Mouse (Mus musculus) liver, postnatal 0 days (tissue): ENCODE data around the gene Sobp. TPM values are rescaled to one million over a fixed set of nuclear protein-coding genes. Genes with fewer than 3 reads are reported as not detected.

ENCODE experiments used
- ATAC-seq: fragments of 200-750 bp; cut with Nextera tagmentation; 2 replicates; pipeline ENCODE4 v1.8.0; 2017; ENCODE audit warnings: mild to moderate bottlenecking, moderate library complexity
- DNase-seq: peaks from one replicate; pipeline ENCODE4 v3.0.0-alpha.2; 2016
- H3K27ac ChIP-seq: fragments of 300-500 bp; sonication (generic); 2 replicates; pipeline ENCODE4 v1.5.1; 2014; ENCODE audit warnings: antibody characterized with exemption, moderate library complexity, mild to moderate bottlenecking, low read depth
- H3K27me3 ChIP-seq: fragments of 300-500 bp; sonication (generic); 2 replicates; pipeline ENCODE4 v1.6.1; 2014; ENCODE audit warnings: low read length, control low read depth, mixed read lengths; ENCODE audit not compliant: insufficient read depth
- H3K36me3 ChIP-seq: fragments of 300-500 bp; sonication (generic); replicated peaks from 2 replicates; pipeline ENCODE4 v1.6.1; 2014; ENCODE audit warnings: mild to moderate bottlenecking, control low read depth, low read length, moderate library complexity, mixed read lengths; ENCODE audit not compliant: insufficient read depth
- H3K4me1 ChIP-seq: fragments of 300-500 bp; sonication (generic); 2 replicates; pipeline ENCODE4 v1.6.1; 2014; ENCODE audit warnings: antibody characterized with exemption, mild to moderate bottlenecking, control low read depth; ENCODE audit not compliant: insufficient read depth
- H3K4me2 ChIP-seq: fragments of 300-500 bp; sonication (generic); 2 replicates; pipeline ENCODE4 v1.6.1; 2014; ENCODE audit warnings: low read depth, mild to moderate bottlenecking, low read length, moderate library complexity, mixed read lengths
- H3K4me3 ChIP-seq: fragments of 300-500 bp; sonication (generic); 2 replicates; pipeline ENCODE4 v1.5.1; 2014; ENCODE audit warnings: low read depth, low read length
- H3K9ac ChIP-seq: fragments of 300-500 bp; sonication (generic); replicated peaks from 2 replicates; pipeline ENCODE4 v1.6.1; 2014; ENCODE audit warnings: mild to moderate bottlenecking, moderate library complexity
- H3K9me3 ChIP-seq: fragments of 300-500 bp; sonication (generic); 2 replicates; pipeline ENCODE4 v1.6.1; 2016; ENCODE audit warnings: mild to moderate bottlenecking, control low read depth, low read length, mixed read lengths
- CTCF ChIP-seq: sonication (generic); IDR thresholded peaks from 2 replicates; pipeline ENCODE4 v1.5.1; 2016; ENCODE audit warnings: antibody characterized with exemption, low read depth
- EP300 ChIP-seq: IDR thresholded peaks from 2 replicates; pipeline ENCODE4 v1.6.1; 2016; ENCODE audit warnings: antibody characterized with exemption, low read depth, mild to moderate bottlenecking
- WGBS: fragments of 180-500 bp; shearing (Covaris S2); extraction: QIAGEN DNeasy Blood & Tissue Kit; methylation state at CpG from one replicate; pipeline ENCODE4 v1.1.7; 2014; ENCODE audit not compliant: insufficient replicate concordance; 5-methylcytosine and 5-hydroxymethylcytosine counted together
- polyA plus RNA-seq: library from polyadenylated mRNA; unstranded; fragments of >200 nt; fragmentation: Nextera tagmentation; extraction: Ambion mirVana; gene quantifications from 2 replicates; pipeline ENCODE4 v1.2.1, GENCODE M21; 2015

The Sobp gene
- polyA plus RNA-seq, 1 experiment from 2014 or later: 0.02 TPM

DNA sequence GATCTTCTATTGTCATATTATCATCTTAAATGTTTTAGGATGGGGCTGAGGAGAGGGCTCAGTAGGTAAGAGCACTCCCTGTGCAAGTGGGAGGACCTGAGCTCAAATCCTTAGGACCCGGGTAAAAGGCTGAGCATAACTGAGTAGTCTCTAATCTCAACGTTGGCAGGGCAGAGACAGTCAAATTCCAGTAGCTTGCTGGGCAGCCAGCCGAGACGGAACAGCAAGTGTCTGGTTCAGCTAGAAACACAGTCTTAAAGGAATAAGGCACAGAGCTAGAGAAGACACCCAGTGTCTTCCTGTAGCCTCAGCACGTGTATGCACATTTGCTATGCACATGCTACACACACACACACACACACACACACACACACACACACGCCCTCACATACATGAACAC is 75.1 kb downstream of the Sobp start:
- no peak overlapping the region for H3K27ac ChIP-seq
- H3K9me3 ChIP-seq: no peaks in the 10 kb centered on the region
- TF ChIP-seq CTCF (no peak), EP300 (no peak)
- H3K4me3 ChIP-seq: no peak overlapping the region
- DNase-seq: no peak
- no peak for ATAC-seq
- H3K9ac ChIP-seq: no peak overlapping the region
- WGBS: 75% methylated on average over 6 of the region's 6 CpGs
- no peaks in the 10 kb centered on the region for H3K4me1 ChIP-seq
- H3K4me2 ChIP-seq: no peak overlapping the region
- no peaks in the 10 kb centered on the region for H3K36me3 ChIP-seq
- H3K27me3 ChIP-seq: no peaks in the 10 kb centered on the region

DNA sequence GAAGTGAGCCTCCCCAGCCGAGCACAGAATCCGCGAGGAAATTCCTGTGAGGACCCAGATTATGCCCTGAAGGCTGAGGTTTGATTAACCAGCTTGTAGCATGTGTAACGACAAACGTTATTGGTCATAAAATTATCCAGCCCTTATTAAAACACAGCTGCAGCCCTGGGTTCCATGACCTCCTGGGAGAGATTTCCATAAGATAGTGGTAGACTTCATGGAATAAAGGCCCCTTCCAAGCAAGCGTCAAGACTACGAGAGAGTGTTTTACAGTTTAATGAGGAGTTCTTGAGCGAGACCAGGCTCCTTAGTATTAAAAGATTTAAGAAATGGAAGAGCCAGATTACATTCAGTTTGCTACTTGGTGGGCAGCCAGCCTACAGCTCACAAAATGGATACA is 76.6 kb downstream of the Sobp start:
- H3K9ac ChIP-seq: no peak overlapping the region
- H3K27me3 ChIP-seq: no peaks in the 10 kb centered on the region
- 72% methylated on average over 8 of the region's 8 CpGs for WGBS
- DNase-seq (no peak), ATAC-seq (no peak)
- H3K4me3 ChIP-seq: no peak overlapping the region
- no peak overlapping the region for H3K4me2 ChIP-seq
- TF ChIP-seq CTCF (no peak), EP300 (no peak)
- H3K27ac ChIP-seq: no peak overlapping the region
- no peaks in the 10 kb centered on the region for H3K36me3 ChIP-seq
- H3K9me3 ChIP-seq: no peaks in the 10 kb centered on the region
- no peaks in the 10 kb centered on the region for H3K4me1 ChIP-seq

DNA sequence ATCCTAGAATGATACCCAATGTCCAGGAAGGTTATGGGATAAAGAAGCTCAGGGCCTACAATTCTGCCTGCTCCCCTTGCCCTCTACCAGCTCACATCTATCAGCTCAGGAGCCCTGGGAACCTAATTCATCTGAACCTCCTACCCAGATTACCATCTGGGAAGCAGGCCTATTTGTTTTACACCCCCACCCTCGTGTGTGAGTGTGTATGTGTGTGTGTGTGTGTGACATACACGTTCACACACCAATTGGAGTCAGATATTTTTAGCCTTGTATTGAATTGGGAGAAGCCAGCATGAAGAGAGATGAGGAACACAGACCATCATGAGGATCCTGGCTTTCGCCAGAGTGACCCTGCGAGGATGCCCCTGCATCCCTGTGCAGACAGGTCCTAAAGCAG is 77.7 kb downstream of the Sobp start:
- ATAC-seq (no peak), DNase-seq (no peak)
- H3K4me3 ChIP-seq: no peak overlapping the region
- 60% methylated on average over 4 of the region's 4 CpGs for WGBS
- H3K36me3 ChIP-seq: no peaks in the 10 kb centered on the region
- no peaks in the 10 kb centered on the region for H3K27me3 ChIP-seq
- no peak overlapping the region for H3K27ac ChIP-seq
- H3K9ac ChIP-seq: no peak overlapping the region
- no peak overlapping the region for H3K4me2 ChIP-seq
- H3K9me3 ChIP-seq: no peaks in the 10 kb centered on the region
- no peaks in the 10 kb centered on the region for H3K4me1 ChIP-seq
- TF ChIP-seq EP300 (no peak), CTCF (no peak)

DNA sequence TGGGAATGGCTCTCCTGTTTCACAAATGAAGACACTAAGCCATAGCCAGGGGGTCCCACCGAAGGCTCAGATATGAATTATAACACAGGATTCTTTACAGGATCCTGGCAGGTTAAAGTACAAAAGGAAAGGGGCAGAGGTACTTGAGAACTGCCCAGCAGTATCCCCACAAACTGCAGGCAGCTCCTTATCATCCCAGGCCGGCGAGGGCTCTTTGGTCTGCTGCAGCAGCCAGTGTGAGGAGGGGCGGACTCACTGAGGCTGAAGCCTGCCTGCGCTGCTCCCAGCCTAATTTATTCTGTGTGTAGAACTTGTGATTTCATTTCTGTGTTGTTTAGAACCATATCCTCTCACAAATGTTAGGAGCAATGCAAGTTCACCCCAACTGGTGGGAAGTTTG is 79.8 kb downstream of the Sobp start:
- TF ChIP-seq CTCF (no peak), EP300 (no peak)
- no peaks in the 10 kb centered on the region for H3K9me3 ChIP-seq
- no peaks in the 10 kb centered on the region for H3K4me1 ChIP-seq
- ATAC-seq (no peak), DNase-seq (no peak)
- 45% methylated on average over 5 of the region's 5 CpGs for WGBS
- H3K27me3 ChIP-seq: no peaks in the 10 kb centered on the region
- H3K36me3 ChIP-seq: no peaks in the 10 kb centered on the region
- no peak overlapping the region for H3K4me3 ChIP-seq
- no peak overlapping the region for H3K27ac ChIP-seq
- no peak overlapping the region for H3K9ac ChIP-seq
- H3K4me2 ChIP-seq: no peak overlapping the region

DNA sequence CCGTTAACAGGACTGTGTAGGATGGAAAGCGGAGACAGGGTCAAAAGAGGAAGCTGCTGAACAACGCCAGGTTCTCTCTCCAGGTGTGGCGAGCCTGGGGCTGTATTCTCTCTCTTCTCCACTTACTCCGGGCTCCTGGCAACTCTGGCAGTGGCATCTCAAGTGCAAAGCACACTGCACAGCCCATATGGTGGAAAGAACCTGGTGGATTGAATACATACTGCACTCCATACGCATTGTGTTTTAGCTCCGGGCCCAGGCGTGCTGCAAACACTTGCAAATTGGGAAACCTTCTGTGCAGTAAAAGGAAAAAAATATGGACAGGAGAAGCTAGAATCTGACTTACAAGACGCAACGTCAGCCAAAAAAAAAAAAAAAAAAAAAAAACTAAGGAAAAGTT is 80.9 kb downstream of the Sobp start:
- Histone ChIP-seq H3K4me3 (no peak overlapping the region), H3K9me3 (no peaks in the 10 kb centered on the region), H3K4me2 (no peak overlapping the region), H3K36me3 (no peaks in the 10 kb centered on the region), H3K27ac (no peak overlapping the region), H3K9ac (no peak overlapping the region), H3K27me3 (no peaks in the 10 kb centered on the region), H3K4me1 (no peaks in the 10 kb centered on the region)
- TF ChIP-seq CTCF: no peak
- TF ChIP-seq EP300: no peak
- WGBS: 72% methylated on average over 10 of the region's 10 CpGs
- ATAC-seq (no peak), DNase-seq (no peak)

DNA sequence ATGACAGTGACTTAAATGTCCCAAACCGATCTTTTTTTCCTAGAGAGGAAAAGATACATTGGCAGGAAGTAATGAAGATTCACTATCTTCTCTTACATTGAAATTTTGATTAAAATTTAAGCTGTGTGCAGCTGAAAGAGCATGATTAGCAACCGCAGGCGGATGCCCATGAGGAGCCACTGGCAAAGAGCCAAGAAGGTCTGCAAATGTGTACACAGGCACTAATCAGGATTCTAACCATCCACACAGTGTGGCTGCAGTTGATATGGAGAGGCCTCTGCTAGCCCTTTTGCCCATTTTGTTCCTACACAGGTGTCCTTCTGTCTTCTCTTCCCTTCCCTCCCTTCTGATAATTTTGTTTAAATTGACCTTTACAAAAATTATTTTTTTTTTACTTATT is 84.3 kb downstream of the Sobp start:
- H3K27me3 ChIP-seq: no peaks in the 10 kb centered on the region
- no peaks in the 10 kb centered on the region for H3K9me3 ChIP-seq
- no peak overlapping the region for H3K9ac ChIP-seq
- TF ChIP-seq CTCF: no peak
- no peak for TF ChIP-seq EP300
- no peaks in the 10 kb centered on the region for H3K36me3 ChIP-seq
- DNase-seq (no peak), ATAC-seq (no peak)
- no peaks in the 10 kb centered on the region for H3K4me1 ChIP-seq
- 46% methylated on average over 3 of the region's 3 CpGs for WGBS
- H3K4me2 ChIP-seq: no peak overlapping the region
- no peak overlapping the region for H3K4me3 ChIP-seq
- no peak overlapping the region for H3K27ac ChIP-seq

DNA sequence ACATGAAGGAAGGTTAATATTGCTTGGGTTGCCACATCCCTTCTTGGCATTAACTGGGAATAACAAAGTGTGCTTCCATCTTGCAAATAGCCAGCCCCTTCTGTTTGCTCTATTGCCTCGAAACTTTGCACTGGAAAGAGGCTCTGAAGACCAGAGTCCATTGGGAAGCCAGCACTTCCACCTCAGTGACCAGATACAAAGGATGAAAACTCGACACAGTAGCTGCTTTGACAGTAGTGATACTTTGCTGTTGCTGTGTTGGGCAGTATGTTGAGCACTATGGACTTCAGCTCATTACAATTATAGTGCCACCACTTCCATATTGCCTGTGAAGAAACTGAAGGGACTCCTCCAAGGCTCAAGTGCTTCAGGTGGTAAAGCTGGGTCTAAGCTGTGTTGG is 86.9 kb downstream of the Sobp start:
- no peak overlapping the region for H3K4me3 ChIP-seq

More for the DNA sequence above, 86.9 kb downstream of the Sobp start:
- Histone ChIP-seq H3K27ac (no peak overlapping the region), H3K4me1 (no peaks in the 10 kb centered on the region), H3K9ac (no peak overlapping the region), H3K4me2 (no peak overlapping the region), H3K27me3 (no peaks in the 10 kb centered on the region), H3K36me3 (no peaks in the 10 kb centered on the region), H3K9me3 (no peaks in the 10 kb centered on the region)
- TF ChIP-seq CTCF: no peak
- no peak for TF ChIP-seq EP300
- DNase-seq (no peak), ATAC-seq (no peak)
- WGBS: 52% methylated on average over 2 of the region's 2 CpGs
